Mouse (Mus musculus) CH12.LX (cell line): Measurements from ENCODE around the gene Scn3b.

Experiments used
- BHLHE40 ChIP-seq: IDR thresholded peaks from 2 replicates; pipeline ENCODE4 v1.6.1; 2011; ENCODE audit warnings: mild to moderate bottlenecking, low read depth, low read length, improper control_type of control experiment
- CTCF ChIP-seq, 2 experiments: IDR thresholded peaks in 1 of 2; conservative IDR thresholded peaks in 1 of 2; 2 replicates each; pipeline ENCODE4 v1.5.1; 2011 to 2012; ENCODE audit warnings: low read depth in 2 of 2, low read length in 2 of 2, improper control_type of control experiment in 1 of 2, inconsistent platforms in 1 of 2, mild to moderate bottlenecking in 1 of 2, moderate library complexity in 1 of 2
- ELF1 ChIP-seq: IDR thresholded peaks from 2 replicates; pipeline ENCODE4 v1.6.1; 2014; ENCODE audit warnings: low read depth, mild to moderate bottlenecking, inconsistent platforms, low read length, improper control_type of control experiment
- MYC ChIP-seq: IDR thresholded peaks from 2 replicates; pipeline ENCODE4 v1.6.1; 2011; ENCODE audit warnings: low read depth, mild to moderate bottlenecking, improper control_type of control experiment, low read length
- POLR2A ChIP-seq: IDR thresholded peaks from 2 replicates; pipeline ENCODE4 v1.6.1; 2011; ENCODE audit warnings: low read depth, mild to moderate bottlenecking, improper control_type of control experiment, low read length
- UBTF ChIP-seq: IDR thresholded peaks from 2 replicates; pipeline ENCODE4 v1.6.1; 2012; ENCODE audit warnings: low read depth, mild to moderate bottlenecking, inconsistent platforms, low read length, improper control_type of control experiment, moderate library complexity
- ZKSCAN1 ChIP-seq: IDR thresholded peaks from 2 replicates; pipeline ENCODE4 v1.6.1; 2012; ENCODE audit warnings: low read depth, inconsistent platforms, low read length, improper control_type of control experiment, borderline replicate concordance

- TF ChIP-seq CTCF (conservative IDR thresholded peaks at IDR 0.05 in 1 of 2, IDR thresholded peaks at IDR 0.05 in 1 of 2; ENCODE audit: low read depth in 2 of 2, low read length in 2 of 2): no peak
- TF ChIP-seq MYC: no peak
- TF ChIP-seq ZKSCAN1: no peak
- no peak for TF ChIP-seq BHLHE40
- no peak for TF ChIP-seq ELF1
- no peak for TF ChIP-seq UBTF
- TF ChIP-seq POLR2A: no peak
Measured at GRCm38 (mm10) chr9:40332326-40332725, 63.3 kb downstream of the Scn3b start.
